Mouse (Mus musculus): ENCODE data around the gene Twf2. TPM values are rescaled to one million over a fixed set of nuclear protein-coding genes. Genes with fewer than 3 reads are reported as not detected.
A peak's percentile ranks its signal among the peaks of the same experiment; 100 is the strongest.

Gene Twf2
- total RNA-seq, 2 experiments from 2014 or later, result 79.7 to 87.5 TPM

GRCm38 (mm10) chr9:106235194-106235830 is 32.4 kb downstream of the Twf2 start:
- ATAC-seq (replicated peaks; ENCODE audit: poor library complexity, severe bottlenecking), result no peak

DNA sequence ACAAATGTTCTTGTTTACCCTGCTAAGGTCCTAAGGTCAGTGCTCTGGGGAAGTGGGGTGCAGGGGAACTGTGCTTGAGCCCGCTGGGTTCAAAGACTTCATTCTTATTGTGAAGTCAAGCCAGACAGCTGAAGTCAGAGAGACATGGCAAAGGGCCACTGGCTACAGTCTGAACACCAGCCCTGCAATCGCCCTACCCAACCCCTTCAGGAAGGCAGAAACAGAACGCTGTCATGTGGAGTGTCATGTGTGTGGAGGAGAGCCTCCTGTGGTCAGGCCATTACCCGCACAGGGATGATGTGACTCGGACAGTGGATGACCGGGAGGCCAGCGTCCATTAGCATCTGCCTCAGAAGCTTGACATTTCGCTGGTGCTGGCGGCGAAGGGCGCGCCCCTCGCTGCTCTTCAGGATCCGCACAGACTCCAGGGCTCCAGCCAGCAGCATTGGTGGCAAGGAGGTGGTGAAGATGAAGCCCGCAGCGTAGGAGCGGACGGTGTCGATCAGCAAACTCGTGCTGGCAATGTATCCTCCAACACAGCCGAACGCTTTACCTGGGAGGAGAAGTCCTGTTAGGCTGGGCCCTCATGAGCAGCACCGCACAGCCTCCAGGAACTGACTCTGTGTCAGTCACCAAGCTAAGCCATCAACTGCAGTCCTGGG is 33.4 kb downstream of the Twf2 start:
- ATAC-seq (replicated peaks; ENCODE audit: poor library complexity, severe bottlenecking), result no peak

DNA sequence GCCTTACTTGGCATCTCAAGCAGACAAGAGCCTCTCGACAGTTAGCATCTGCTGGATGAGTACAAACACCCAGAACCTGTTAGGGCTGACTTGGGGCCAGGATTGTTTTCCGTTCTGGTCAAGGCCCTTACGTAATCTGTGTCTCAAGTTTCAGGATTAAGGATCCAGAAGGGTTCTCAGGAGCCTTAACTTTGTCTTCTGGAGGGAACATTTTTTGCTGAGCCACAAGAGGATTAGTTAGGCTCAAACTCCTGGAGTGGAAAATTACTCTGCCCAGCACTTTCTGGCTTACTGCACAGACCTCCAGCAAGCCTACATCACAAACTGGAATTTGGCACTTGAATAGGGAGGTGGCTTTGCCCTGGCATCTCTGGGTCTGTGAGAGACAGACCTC is 33.9 kb downstream of the Twf2 start:
- ATAC-seq (replicated peaks; ENCODE audit: poor library complexity, severe bottlenecking), result no peak

- ATAC-seq (replicated peaks; ENCODE audit: poor library complexity, severe bottlenecking), result no peak
Measured at GRCm38 (mm10) chr9:106237401-106237800, 34.5 kb downstream of the Twf2 start.

GRCm38 (mm10) chr9:106237878-106238277 is 35.0 kb downstream of the Twf2 start:
- no peak for ATAC-seq (replicated peaks; ENCODE audit: poor library complexity, severe bottlenecking)

GRCm38 (mm10) chr9:106241541-106242164 is 38.7 kb downstream of the Twf2 start:
- ATAC-seq (replicated peaks; ENCODE audit: poor library complexity, severe bottlenecking), result no peak

GRCm38 (mm10) chr9:106242813-106243488 is 40.0 kb downstream of the Twf2 start:
- peak; percentile 64 for ATAC-seq (replicated peaks; ENCODE audit: poor library complexity, severe bottlenecking)

- ATAC-seq (replicated peaks; ENCODE audit: poor library complexity, severe bottlenecking), result no peak
Measured at GRCm38 (mm10) chr9:106249550-106249949, 46.6 kb downstream of the Twf2 start.

- no peak for ATAC-seq (replicated peaks; ENCODE audit: poor library complexity, severe bottlenecking)
Measured at GRCm38 (mm10) chr9:106250245-106250644, 47.3 kb downstream of the Twf2 start.

DNA sequence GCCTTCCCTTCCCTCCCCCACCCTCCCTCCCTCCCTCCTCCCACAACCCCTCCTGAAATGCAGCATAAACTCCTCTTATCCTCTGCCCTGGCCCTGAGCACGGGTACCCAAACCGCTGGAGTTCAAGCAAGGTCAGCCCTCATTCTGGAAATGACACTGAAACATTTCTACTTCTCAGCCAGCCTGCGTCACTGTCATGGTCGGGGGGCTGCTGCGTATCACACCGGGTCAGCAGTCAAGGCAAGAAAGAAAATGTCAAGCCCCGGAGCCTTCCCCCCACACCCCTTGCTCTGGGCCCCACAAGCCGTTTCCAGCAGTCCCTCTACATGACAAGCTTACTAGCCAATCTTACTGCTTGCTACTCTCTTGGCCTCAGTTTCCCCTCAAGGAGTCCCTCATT is 48.2 kb downstream of the Twf2 start:
- no peak for ATAC-seq (replicated peaks; ENCODE audit: poor library complexity, severe bottlenecking)

DNA sequence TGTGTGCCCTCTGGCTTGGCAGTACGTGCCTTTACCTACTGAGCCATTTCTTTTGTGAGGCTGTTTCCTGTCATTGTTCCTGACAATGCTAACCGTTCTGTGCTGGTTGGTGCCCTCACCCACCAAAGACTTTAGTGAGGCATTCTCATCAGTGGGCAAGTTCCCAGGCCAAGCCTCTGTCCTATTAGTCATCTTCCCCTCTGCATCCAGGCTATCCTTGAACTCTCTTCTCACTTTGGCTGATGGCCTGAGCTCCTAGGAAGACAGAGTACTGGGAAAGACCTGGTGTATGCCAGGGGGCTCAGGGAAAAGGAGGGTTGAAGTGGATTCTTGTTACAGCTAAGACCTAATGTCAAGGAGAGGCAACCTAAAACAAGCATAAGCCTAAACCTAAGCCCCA is 51.1 kb downstream of the Twf2 start:
- no peak for ATAC-seq (replicated peaks; ENCODE audit: poor library complexity, severe bottlenecking)

DNA sequence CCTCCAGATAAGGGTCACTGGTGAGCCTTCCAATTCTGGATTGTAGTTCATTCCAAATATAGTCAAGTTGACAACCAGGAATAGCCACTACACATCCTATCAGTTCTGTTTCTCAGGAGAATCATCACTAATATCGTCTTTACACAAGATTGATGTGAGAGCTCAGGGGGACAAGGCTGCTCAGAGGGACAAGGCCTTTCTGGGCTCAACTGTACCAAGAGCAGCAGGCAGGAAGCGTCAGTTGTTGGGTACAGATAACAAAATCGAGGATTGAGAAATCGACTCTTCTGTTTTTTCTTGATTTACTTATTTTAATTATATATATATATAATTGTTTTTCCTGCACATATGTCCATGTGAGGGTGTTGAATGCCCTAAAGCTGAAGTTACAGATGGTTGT is 55.5 kb downstream of the Twf2 start:
- ATAC-seq (replicated peaks; ENCODE audit: poor library complexity, severe bottlenecking), result 0 out of 2 replicates have a peak, but pooled peaks have one; percentile 10

DNA sequence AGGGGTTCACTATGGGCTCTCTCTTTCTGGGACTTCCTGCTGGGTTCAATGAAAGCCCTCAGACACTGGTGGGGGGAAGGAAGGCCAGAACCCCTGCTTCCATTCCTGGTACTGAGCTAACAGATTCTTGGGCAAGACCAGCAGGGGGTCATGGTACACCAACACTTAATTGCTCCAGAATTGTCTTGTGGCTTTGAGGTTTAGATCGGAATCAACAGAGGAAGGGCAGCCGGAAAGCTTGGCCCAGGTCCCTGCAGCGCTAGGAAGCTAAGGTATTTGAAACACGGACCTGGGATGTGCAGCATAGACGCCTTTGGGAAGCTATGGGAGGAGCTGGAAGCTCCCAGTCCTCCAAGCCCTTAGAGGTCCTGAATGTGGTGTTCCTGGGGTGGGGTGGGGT is 56.1 kb downstream of the Twf2 start:
- peak; percentile 66 for ATAC-seq (replicated peaks; ENCODE audit: poor library complexity, severe bottlenecking)

DNA sequence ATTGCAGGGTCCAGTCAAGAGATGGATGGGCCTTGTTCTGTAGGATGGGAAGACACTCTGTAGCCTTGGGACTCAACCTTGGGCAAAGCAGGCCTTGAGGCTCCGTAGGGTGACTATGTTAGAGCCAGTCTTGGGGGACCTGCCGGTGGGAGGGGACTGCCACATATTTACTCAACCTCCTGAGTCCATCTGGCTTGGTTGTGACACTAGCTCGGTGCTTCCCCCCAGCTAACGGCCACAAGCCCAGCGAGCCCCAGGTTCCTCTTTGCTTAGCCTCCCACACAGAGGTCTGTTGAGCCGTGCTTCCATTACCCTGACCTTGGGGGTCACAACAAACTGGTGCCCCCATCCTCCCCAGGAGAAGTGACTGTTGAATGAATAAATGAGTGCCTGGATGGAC is 58.1 kb downstream of the Twf2 start:
- ATAC-seq (replicated peaks; ENCODE audit: poor library complexity, severe bottlenecking), result peak; percentile 83

- ATAC-seq (replicated peaks; ENCODE audit: poor library complexity, severe bottlenecking), result peak; percentile 10
Measured at GRCm38 (mm10) chr9:106261491-106261890, 58.6 kb downstream of the Twf2 start.

- ATAC-seq (replicated peaks; ENCODE audit: poor library complexity, severe bottlenecking), result no peak
Measured at GRCm38 (mm10) chr9:106262075-106262474, 59.2 kb downstream of the Twf2 start.

DNA sequence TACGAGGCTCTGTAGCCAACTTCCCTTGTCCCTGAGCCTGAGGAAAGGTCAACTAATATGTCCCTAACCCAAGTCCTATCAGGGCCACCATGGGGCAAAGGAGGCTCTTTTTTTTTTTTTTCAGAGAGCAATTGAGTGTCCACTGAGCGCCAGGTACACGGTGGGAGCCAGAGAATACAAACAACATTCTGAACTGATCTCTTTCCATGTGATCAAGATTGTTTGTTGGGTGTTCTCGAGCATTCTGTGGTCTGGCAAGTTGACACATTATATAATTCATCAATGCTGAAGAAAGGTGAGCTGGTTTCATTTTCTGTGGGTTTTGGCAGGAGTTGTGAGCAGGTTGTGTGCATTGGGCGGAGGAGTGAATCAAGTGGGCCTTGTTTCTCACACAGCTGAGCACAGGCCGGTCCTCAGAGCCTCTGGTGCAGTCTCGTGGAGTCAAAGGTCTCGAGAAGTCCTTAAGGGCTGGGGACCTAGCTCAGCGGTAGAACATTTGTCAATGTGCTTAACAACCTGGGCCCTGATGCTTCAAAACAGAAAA is 60.5 kb downstream of the Twf2 start:
- ATAC-seq (replicated peaks; ENCODE audit: poor library complexity, severe bottlenecking), result no peak
